Mouse (Mus musculus): ENCODE measurements around the gene Mgrn1.

The Mgrn1 gene

DNA sequence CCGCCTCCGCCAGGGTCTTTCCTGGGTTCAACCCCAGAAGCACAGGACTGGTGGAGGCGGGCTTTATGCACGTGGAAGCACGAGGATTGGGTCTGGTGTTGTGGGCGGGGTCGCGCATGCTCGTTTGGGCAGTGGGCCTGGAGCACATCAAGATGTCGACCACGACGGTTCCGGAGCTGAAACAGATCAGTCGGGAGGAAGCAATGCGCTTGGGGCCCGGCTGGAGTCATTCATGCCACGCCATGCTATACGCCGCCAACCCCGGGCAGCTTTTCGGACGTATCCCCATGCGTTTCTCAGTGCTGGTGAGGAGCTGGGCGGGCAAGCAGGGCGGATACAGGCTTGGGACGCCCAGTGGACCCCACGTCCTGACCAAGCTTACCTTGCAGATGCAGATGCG lies 52.9 kb downstream of the Mgrn1 start:
- CTCF ChIA-PET, result interaction anchor here (0.9 kb wide), 1 partner anchor 23 kb away, joined by 4 read pairs; no protein-coding TSS in a partner anchor

DNA sequence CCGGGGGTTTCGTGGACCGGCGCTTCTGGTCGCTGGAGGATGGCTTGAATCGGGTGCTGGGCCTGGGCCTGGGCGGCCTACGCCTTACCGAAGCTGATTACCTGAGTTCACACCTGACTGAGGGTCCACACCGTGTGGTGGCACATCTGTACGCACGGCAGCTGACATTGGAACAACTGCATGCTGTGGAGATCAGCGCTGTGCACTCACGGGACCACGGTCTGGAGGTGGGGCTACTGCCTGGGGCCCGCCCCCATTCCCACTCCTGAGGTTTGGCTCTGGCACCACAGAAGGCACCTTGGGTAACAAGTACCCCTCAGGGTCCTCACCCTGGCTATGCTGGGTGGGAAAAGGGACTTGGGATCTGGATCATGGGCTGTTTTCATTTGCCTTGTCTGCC lies 53.4 kb downstream of the Mgrn1 start:
- CTCF ChIA-PET, result interaction anchor here (0.9 kb wide), 1 partner anchor 23 kb away, joined by 4 read pairs; no protein-coding TSS in a partner anchor

GRCm38 (mm10) chr16:4940311-4940850 lies 54.3 kb downstream of the Mgrn1 start:
- CTCF ChIA-PET, result no interaction called here

GRCm38 (mm10) chr16:4941016-4941415 lies 55.0 kb downstream of the Mgrn1 start:
- CTCF ChIA-PET, result interaction anchor here (0.5 kb wide), 1 partner anchor 361 kb away, joined by 4 read pairs; no protein-coding TSS in a partner anchor

DNA sequence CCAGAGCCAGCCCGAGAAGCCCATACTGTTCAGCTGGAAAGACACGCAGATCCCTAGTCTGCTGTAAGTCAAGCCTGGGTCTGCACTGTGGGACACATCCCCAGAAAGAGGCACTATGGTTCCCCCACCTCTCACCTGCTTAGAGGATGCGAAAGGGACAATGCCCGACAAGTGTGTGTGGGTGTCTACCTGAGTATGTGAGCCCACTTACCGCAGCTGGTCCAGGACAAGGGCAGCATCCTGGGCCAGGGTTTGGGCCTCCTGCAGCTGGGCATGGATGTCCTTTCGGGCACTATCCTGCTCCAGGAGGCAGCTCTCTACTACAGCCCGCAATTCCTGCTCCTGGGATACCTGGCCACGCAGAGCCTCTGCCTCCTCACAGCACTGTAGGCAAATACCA lies 56.8 kb downstream of the Mgrn1 start:
- CTCF ChIA-PET, result interaction anchor here (0.6 kb wide), 1 partner anchor 94 kb away, joined by 3 read pairs; no protein-coding TSS in a partner anchor

GRCm38 (mm10) chr16:4943431-4943830 lies 57.4 kb downstream of the Mgrn1 start:
- CTCF ChIA-PET, result interaction anchor here (0.6 kb wide), 1 partner anchor 95 kb away, joined by 3 read pairs; no protein-coding TSS in a partner anchor

GRCm38 (mm10) chr16:4945415-4945814 lies 59.4 kb downstream of the Mgrn1 start:
- CTCF ChIA-PET, result no interaction called here

GRCm38 (mm10) chr16:4946155-4946554 lies 60.1 kb downstream of the Mgrn1 start:
- CTCF ChIA-PET, result no interaction called here

- CTCF ChIA-PET, result no interaction called here
Observed at GRCm38 (mm10) chr16:4947378-4947777, 61.3 kb downstream of the Mgrn1 start.

- CTCF ChIA-PET, result no interaction called here
Observed at GRCm38 (mm10) chr16:4956609-4957008, 70.6 kb downstream of the Mgrn1 start.

DNA sequence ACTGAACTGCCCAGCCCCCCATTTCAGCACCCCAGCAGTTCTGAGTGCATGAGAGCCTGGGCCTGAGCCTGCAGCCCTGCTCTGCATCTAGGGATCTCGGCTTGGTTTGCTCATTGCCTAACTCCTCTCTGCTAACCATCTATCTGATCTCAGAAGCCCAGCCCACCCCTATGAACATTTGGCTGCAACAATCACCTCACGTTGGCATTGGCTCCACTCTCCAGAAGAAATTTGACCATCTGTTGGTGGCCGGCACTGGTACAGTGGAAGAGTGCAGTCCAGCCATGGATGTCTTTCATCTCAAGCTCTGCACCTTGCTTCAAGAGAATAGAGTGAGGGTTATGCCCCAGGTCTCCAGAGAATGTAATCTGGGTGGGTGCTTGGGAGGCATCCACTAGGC lies 71.4 kb downstream of the Mgrn1 start:
- CTCF ChIA-PET, result no interaction called here

- CTCF ChIA-PET, result no interaction called here
Observed at GRCm38 (mm10) chr16:4960260-4960659, 74.2 kb downstream of the Mgrn1 start.

DNA sequence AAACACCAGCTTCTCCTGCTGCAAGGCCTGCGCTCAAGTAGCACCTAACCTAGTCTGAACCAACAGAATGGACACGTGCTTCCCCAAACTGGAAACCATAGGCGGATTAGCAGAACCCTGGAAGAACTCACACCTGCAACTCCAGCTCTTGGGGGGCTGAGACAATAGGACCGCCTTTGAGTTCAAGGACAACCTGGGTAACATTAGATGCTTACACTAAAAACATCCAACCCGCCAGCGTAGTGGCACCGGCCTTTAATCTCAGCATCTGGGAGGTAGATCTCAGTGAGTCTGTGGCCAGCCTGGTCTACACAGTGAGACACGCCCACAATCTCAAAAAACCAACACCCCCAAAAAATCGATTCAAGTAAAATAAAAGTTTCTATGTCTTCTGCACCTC lies 77.3 kb downstream of the Mgrn1 start:
- CTCF ChIA-PET, result no interaction called here

GRCm38 (mm10) chr16:4963797-4964709 lies 78.0 kb downstream of the Mgrn1 start, which contains the start of gene Anks3:
Gene Anks3 (minus strand): TSS chr16:4964205.
- CTCF ChIA-PET, result no interaction called here

DNA sequence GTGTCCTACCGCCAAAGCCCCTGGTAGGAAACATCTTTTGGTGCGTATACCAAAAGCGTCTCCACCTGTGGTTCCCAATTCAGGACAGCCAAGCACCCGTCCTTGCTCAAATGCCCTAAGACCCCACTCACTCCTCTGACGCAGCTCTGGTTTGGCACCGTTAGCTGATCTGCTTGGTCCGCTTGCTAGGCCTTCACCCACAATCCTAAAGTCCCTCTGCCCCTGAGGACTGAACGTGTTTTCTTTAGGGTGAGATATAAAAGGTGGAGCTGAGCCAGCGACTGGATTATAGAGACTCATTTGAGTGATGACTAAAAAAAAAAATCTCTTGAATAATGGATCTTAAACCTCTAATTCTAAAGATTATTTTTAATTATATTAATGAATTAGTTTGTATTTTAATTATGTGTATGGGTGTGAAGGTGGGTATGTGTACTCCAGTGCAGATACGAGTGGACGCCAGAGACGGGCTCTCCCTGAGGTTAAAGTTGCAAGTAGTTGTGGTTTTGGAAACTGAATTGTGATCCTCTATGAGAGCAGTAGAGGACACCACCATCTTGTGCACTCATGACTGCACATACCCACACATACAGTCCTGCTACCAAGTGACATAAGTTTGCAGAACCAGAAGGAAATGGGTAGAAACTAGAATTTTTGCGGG lies 78.8 kb downstream of the Mgrn1 start:
- CTCF ChIA-PET, result no interaction called here

- CTCF ChIA-PET, result no interaction called here
Observed at GRCm38 (mm10) chr16:4965392-4966129, 79.5 kb downstream of the Mgrn1 start.

- CTCF ChIA-PET, result no interaction called here
Observed at GRCm38 (mm10) chr16:4968426-4968825, 82.4 kb downstream of the Mgrn1 start.

DNA sequence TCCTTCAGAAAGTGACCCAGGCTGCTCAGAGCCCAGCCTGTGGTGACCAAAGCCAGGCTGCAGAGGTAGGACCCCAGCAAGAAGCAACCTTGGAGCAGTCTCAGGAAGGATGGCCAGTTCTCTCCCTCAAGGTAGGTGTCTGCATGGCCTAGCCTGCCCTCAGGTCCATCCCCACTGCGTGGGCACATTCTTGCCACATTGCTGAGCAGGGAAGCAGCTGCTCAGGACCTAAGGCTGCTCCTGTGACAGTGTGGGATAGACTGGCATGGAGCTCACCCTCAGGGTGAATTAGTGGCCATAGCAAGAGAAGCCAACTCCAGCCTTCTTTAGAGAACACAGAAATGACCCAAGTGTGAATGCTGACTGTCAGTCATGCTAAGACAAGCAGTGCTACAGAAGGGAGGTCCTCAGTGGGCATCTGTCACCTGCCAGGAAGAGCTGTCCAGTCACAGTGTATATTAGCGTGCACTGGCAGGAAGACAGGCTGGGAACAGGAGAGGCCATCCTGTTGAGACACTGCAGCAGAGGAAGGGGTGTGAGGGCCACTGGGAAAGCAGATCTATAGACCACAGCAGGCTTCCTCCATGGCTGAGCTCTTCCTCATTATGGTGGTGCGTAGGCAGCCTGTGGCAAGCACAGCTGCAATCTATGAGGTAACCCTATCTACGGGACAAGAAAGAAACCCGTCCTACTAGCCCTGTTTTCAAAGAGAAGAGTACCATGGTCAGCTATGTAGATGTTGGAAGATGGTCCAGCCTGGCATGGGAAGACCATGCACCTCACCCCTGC lies 83.2 kb downstream of the Mgrn1 start:
- CTCF ChIA-PET, result no interaction called here

GRCm38 (mm10) chr16:4971626-4972025 lies 85.6 kb downstream of the Mgrn1 start:
- CTCF ChIA-PET, result no interaction called here

DNA sequence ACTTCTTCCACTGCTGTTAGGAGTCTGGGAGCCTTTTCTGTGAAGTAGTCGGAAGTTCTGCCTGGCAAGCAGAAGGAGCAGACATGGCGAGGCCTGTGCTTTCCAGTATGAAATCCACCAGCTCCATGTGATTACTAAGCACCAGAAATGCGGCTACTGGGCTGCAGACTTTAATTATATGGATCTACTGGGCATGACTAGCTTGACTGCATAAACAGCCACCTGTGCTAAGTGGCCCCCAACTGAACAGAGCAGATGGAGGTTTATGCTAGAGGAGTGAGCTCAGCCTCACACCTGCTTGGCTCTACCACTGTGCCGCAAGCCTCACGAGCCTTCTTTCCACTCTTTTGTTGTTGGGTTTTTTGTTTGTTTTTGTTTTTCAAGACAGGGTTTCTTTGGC lies 88.5 kb downstream of the Mgrn1 start:
- CTCF ChIA-PET, result no interaction called here

- CTCF ChIA-PET, result no interaction called here
Observed at GRCm38 (mm10) chr16:4976180-4976579, 90.1 kb downstream of the Mgrn1 start.

Data from spleen, embryonic (tissue).